Mouse (Mus musculus) intestine, embryonic 16.5 days (tissue): ENCODE results near the gene Abhd16b. TPM values are rescaled to one million over a fixed set of nuclear protein-coding genes. Genes with fewer than 3 reads are reported as not detected.

Experiments used
- ATAC-seq: fragments of 200-750 bp; cut with Nextera tagmentation; 2 replicates; pipeline ENCODE4 v1.8.0; 2017; ENCODE audit warnings: moderate TSS enrichment, moderate library complexity
- H3K27ac ChIP-seq: fragments of 300-500 bp; sonication (generic); 2 replicates; pipeline ENCODE4 v1.5.1; 2014; ENCODE audit warnings: mild to moderate bottlenecking, low read length
- H3K27me3 ChIP-seq: fragments of 300-500 bp; sonication (generic); replicated peaks from 2 replicates; pipeline ENCODE4 v1.6.1; 2014; ENCODE audit warnings: low read length, control low read depth, mixed read lengths; ENCODE audit not compliant: control insufficient read depth, insufficient read depth
- H3K36me3 ChIP-seq: fragments of 300-500 bp; sonication (generic); 2 replicates; pipeline ENCODE4 v1.6.1; 2014; ENCODE audit warnings: low read length, control low read depth; ENCODE audit not compliant: control insufficient read depth, insufficient read depth
- H3K4me1 ChIP-seq: fragments of 300-500 bp; sonication (generic); 2 replicates; pipeline ENCODE4 v1.6.1; 2014; ENCODE audit warnings: low read length, control low read depth, mixed read lengths; ENCODE audit not compliant: control insufficient read depth, insufficient read depth
- H3K4me2 ChIP-seq: fragments of 300-500 bp; sonication (generic); 2 replicates; pipeline ENCODE4 v1.6.1; 2014; ENCODE audit warnings: low read depth, low read length, control low read depth
- H3K4me3 ChIP-seq: fragments of 300-500 bp; sonication (generic); 2 replicates; pipeline ENCODE4 v1.5.1; 2014; ENCODE audit warnings: mild to moderate bottlenecking, low read length
- H3K9ac ChIP-seq: fragments of 300-500 bp; sonication (generic); 2 replicates; pipeline ENCODE4 v1.6.1; 2014; ENCODE audit warnings: low read depth, low read length
- H3K9me3 ChIP-seq: fragments of 300-500 bp; sonication (generic); 2 replicates; pipeline ENCODE4 v1.6.1; 2016; ENCODE audit warnings: low read length, control low read depth; ENCODE audit not compliant: control insufficient read depth
- WGBS: fragments of 180-500 bp; shearing (Covaris S2); extraction: QIAGEN DNeasy Blood & Tissue Kit; methylation state at CpG from one replicate; pipeline ENCODE4 v1.1.7; 2014; 5-methylcytosine and 5-hydroxymethylcytosine counted together
- polyA plus RNA-seq: library from polyadenylated mRNA; unstranded; fragments of >200 nt; fragmentation: Nextera tagmentation; extraction: Ambion mirVana; gene quantifications from 2 replicates; pipeline ENCODE4 v1.2.1, GENCODE M21; 2015

Abhd16b gene
- 0.07 and 0.10 TPM in 2 replicates for polyA plus RNA-seq

DNA sequence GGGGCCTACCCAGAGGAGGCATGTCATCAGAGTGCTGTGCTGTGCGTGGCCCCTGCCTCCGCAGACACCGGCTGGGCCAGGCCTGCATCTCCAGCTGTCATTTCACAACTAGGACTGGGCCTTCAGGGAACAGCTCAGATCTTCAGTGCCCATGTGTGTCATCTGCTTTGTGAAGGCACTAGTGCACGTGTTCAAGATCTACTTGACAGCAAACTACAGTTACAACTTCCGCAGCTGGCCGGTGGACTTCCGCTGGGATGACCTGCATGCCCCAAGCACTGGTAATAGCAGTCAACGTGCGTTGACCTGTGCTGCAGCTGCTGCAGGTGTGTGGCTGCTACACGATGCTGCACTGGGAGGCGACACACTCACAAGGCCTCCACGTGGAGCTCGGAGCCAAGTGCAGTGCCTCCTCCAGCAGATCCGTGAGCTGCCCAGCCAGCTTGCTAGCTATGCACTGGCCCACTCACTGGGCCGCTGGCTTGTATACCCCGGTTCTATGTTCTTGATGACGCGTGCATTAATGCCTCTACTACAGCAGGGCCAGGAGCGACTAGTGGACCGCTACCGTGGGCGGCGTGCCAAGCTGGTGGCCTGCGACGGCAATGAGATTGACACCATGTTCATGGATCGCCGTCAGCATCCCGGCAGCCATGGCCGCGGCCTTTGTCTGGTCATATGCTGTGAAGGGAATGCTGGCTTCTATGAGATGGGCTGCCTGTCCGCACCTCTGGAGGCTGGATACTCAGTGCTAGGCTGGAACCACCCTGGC lies at the start of gene Abhd16b:
Gene Abhd16b, plus strand, starts transcription at position 51 of the 772 bp plus-strand sequence.
- Histone ChIP-seq H3K27ac (no peak within 1 kb of the TSS), H3K9ac (no peak within 1 kb of the TSS), H3K4me1 (peaks cover 4% of the 10 kb centered on the region; the same call in 1 of the 2 replicates), H3K9me3 (no peaks in the 10 kb centered on the region), H3K4me2 (no peak within 1 kb of the TSS), H3K4me3 (no peak within 1 kb of the TSS), H3K27me3 (no peaks in the 10 kb centered on the region), H3K36me3 (no peaks in the 10 kb centered on the region)
- 84% methylated on average over 31 of the region's 31 CpGs for WGBS
- ATAC-seq: no peak

DNA sequence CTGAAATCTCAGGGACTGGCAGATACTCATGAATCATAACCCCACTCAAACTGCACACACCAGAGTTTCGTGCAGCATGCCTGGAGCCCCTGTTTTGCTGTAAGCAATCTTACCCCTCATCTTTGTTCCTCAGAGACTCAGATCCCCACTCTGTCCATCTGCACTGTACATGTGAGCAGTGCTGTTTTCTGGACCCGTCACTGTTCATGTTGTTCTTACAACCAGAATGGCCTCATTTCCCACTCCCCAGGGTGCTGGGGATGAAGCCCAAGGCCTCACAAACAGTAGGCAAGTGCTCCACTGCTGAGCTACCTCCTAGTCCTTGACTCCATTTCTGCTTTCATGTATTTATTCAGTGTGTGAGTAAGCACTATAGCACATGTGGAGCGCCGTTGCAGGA lies 40.8 kb upstream of the Abhd16b start:
- H3K4me3 ChIP-seq: no peak overlapping the region
- no peak overlapping the region for H3K9ac ChIP-seq
- H3K27ac ChIP-seq: no peak overlapping the region
- no peak overlapping the region for H3K4me2 ChIP-seq
- no peaks in the 10 kb centered on the region for H3K4me1 ChIP-seq
- no peaks in the 10 kb centered on the region for H3K27me3 ChIP-seq
- H3K36me3 ChIP-seq: no peaks in the 10 kb centered on the region
- ATAC-seq: no peak
- H3K9me3 ChIP-seq: no peaks in the 10 kb centered on the region
- WGBS: 71% methylated on average over 4 of the region's 4 CpGs

DNA sequence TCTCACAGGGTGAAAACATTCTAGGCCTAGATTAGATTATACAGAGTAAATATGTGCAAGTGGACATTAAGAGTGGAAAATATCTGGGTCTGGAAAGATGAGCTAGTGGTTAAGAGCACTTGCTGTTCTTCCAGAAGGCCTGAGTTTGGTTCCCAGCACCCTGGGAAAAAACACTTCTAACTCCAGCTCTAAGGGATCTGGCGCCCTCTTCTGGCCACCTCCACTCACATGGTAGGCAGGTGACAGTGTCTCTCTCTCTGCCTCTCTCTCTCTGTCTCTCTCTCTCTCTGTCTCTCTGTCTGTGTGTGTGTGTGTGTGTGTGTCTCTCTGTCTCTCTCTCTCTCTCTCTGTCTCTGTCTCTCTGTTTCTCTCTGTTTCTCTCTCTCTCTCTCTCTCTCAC lies 39.7 kb upstream of the Abhd16b start:
- no peak overlapping the region for H3K9ac ChIP-seq
- no peak overlapping the region for H3K4me2 ChIP-seq
- no peak overlapping the region for H3K4me3 ChIP-seq
- H3K27ac ChIP-seq: no peak overlapping the region
- H3K36me3 ChIP-seq: no peaks in the 10 kb centered on the region
- peaks cover 1% of the 10 kb centered on the region for H3K27me3 ChIP-seq
- H3K9me3 ChIP-seq: no peaks in the 10 kb centered on the region
- WGBS: 33% methylated on average over 1 of the region's 1 CpGs
- no peak for ATAC-seq
- 0 out of 2 replicates have a peak, but pooled peaks cover 2% of the 10 kb centered on the region for H3K4me1 ChIP-seq

DNA sequence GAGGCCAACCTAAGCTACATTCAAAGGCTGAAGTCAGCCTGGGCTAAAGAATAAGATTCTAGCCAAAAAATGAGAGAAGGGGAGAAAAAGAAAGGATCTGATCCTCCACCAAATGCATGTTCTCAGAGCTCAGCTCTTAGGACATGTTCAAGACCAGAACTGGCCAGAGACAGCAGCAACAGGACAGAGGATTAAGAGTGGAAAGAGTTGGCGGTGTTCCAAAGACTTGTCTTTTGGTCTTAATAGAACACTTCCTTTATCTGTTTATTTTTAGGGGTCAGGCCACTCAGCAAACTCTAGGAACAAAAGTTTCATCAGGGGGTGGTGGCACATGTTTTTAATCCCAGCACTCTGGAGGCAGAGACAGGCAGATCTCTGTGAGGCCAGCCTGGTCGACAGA lies 37.1 kb upstream of the Abhd16b start:
- 75% methylated on average over 2 of the region's 2 CpGs for WGBS
- Histone ChIP-seq H3K4me2 (no peak overlapping the region), H3K9ac (no peak overlapping the region), H3K27ac (no peak overlapping the region), H3K9me3 (no peaks in the 10 kb centered on the region), H3K27me3 (peaks cover 15% of the 10 kb centered on the region), H3K4me1 (0 out of 2 replicates have a peak, but pooled peaks cover 6% of the 10 kb centered on the region), H3K4me3 (no peak overlapping the region), H3K36me3 (no peaks in the 10 kb centered on the region)
- ATAC-seq: no peak

DNA sequence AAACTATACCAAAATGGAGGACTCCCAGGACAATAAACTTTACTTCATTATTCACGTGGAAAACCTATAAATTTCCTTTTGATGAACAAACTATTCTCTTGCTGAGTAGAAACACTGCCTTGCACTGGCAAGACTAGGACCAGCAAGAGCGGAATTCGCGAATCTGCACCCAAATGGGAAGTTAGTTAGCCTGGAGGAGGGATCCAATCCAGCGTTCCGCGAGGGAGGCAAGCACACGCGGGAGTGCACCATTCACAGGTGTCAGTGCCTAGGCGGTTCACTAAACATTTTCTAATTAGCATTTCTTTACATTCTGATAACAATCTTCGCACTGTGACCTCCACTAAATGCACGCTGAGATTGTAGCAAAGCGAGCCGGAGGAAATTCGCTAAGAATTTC lies 35.2 kb upstream of the Abhd16b start:
- Histone ChIP-seq H3K4me3 (peak overlapping the region; percentile 89), H3K36me3 (no peaks in the 10 kb centered on the region), H3K9me3 (no peaks in the 10 kb centered on the region), H3K4me2 (peak overlapping the region; percentile 99), H3K4me1 (0 out of 2 replicates have a peak, but pooled peaks cover 6% of the 10 kb centered on the region), H3K27ac (no peak overlapping the region), H3K27me3 (peaks cover 20% of the 10 kb centered on the region), H3K9ac (peak overlapping the region; percentile 77; the same call in 1 of the 2 replicates)
- WGBS: 6% methylated on average over 15 of the region's 15 CpGs
- no peak for ATAC-seq

DNA sequence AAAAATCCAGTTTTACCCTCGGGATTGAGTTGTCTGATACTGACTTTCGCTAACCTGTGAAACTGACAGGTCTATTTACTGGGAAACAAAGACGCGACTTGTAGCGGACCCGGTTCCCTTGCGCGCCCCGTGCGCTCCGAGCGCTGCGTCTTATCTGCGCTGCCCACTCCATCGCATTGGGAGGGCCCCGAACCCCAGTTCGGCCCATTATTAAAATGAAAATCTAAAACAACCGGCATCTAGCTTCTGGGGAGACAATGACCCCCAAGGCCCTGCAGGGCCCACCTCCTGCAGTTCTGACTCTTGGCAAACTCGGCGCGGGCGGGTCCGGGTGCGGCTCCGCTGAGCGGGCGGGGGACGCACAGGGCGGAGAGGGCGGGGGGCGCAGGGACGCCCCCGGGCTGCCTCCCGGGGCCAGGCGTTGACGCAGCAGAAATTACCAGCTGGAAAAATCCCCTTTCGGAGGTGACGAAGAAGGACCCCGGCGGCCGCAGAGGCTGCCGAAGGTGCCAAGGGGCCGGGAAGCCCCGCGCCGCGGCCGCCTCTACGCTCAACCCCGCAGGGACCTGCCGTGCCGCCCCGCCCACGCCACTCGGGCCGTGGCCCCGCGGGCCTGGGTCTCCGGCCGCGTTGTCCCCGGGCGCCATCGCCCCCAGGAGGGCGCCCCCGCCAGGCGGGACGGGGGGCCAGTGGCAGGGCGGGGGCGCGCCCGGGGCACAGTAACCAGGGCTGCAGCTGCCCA lies 34.4 kb upstream of the Abhd16b start:
- 0 out of 2 replicates have a peak, but pooled peaks cover 6% of the 10 kb centered on the region for H3K4me1 ChIP-seq
- peak overlapping the region; percentile 99 for H3K4me2 ChIP-seq
- no peak; the same call in 1 of the 2 replicates for ATAC-seq
- no peaks in the 10 kb centered on the region for H3K36me3 ChIP-seq
- H3K4me3 ChIP-seq: peak overlapping the region; percentile 89
- H3K27me3 ChIP-seq: peaks cover 20% of the 10 kb centered on the region
- H3K9ac ChIP-seq: peak overlapping the region; percentile 77
- under 1% methylated on average over 55 of the region's 72 CpGs for WGBS
- H3K9me3 ChIP-seq: no peaks in the 10 kb centered on the region
- peak overlapping the region; percentile 19; the same call in 1 of the 2 replicates for H3K27ac ChIP-seq

DNA sequence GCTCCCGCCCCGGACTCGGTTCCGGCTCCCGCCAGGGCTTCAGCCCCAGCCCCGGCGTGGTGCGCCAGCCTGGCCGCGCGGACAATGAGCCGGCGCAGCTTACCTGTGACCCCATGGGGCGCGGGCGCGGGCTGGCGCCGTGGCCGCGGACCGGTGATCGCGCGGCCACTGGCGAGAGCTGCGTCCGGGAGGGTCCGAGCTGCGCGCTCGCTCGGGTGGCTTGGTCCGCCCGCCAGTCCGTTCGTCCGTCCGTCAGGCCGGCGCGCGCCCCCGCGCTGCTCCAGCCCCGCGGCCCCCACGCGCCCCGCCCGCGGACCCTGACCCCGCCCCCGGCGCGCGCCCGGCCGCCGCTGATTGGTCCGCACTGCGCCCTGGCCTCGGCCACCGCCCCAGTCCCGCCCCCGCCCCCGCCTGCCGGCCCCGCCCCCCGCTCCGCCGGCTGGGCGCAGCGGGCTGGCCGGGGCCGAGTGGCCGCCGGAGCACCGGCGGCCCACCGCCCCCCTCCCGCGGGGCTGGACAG lies 33.8 kb upstream of the Abhd16b start, which contains the start of gene Zbtb46:
Gene Zbtb46, minus strand, starts transcription at position 274 of the 520 bp plus-strand sequence.
- WGBS: under 1% methylated on average over 64 of the region's 83 CpGs
- H3K27ac ChIP-seq: peak within 1 kb of the TSS; percentile 50
- peak within 1 kb of the TSS; percentile 77 for H3K9ac ChIP-seq
- H3K27me3 ChIP-seq: peaks cover 20% of the 10 kb centered on the region
- H3K36me3 ChIP-seq: no peaks in the 10 kb centered on the region
- 0 out of 2 replicates have a peak, but pooled peaks cover 6% of the 10 kb centered on the region for H3K4me1 ChIP-seq
- peak; percentile 93 for ATAC-seq
- H3K9me3 ChIP-seq: no peaks in the 10 kb centered on the region
- peak within 1 kb of the TSS; percentile 89 for H3K4me3 ChIP-seq
- H3K4me2 ChIP-seq: peak within 1 kb of the TSS; percentile 99

DNA sequence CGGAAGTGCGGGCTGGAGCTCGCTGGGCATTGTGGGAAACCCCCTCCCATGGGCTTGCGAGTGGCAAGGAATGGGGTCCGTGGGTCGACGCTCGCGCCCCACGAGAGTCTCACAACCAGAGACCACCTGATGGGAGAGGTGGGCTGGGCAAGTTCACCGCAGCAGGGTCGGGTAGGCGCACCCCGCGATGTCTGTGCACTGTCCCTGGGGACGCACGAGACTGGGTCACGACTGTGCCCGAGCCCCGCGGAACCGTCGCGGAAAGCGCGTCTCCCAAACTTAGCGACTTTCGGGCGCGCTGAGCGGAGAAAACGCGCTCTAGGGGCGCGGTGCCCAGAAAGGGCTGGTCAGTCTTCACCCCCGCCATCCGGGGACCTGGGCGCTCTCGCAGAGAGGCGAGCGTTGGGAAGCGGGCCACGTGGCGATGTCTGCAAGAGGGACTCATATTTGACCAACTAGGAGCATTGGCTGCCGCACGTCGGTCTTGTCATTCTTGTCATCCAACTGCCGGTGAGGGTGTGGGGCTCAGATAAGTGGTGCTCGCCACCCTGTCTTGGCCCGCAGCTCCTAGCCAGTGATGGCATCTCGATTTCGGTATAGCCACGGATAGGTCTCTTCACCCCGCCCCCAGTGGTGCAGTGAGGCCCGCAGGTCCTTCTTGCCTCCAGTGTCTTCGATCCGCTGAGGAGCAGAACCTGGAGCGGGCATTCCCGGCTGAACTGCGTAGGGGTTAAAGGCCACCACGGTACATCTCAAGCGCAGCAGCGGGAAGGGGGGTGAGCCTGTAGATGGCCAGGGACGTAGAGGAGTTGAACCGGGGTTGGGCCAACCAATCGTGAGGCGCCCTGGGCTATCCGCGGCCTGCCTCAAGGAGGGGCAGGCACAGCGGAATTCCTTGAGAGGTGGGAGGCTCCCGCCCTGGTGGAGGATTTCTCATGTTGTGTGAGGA lies 33.1 kb upstream of the Abhd16b start:
- H3K36me3 ChIP-seq: no peaks in the 10 kb centered on the region
- under 1% methylated on average over 68 of the region's 71 CpGs for WGBS
- peak overlapping the region; percentile 99 for H3K4me2 ChIP-seq
- peaks cover 20% of the 10 kb centered on the region for H3K27me3 ChIP-seq
- H3K27ac ChIP-seq: peak overlapping the region; percentile 50
- 0 out of 2 replicates have a peak, but pooled peaks cover 6% of the 10 kb centered on the region for H3K4me1 ChIP-seq
- H3K9me3 ChIP-seq: no peaks in the 10 kb centered on the region
- H3K4me3 ChIP-seq: peak overlapping the region; percentile 89
- peak overlapping the region; percentile 69 for H3K9ac ChIP-seq
- peak; percentile 64 for ATAC-seq
